Mouse (Mus musculus) 3T3-L1 (cell line): ENCODE results near the gene Ddias.
"Not testable (repeated sequence)": the region's sequence is repeated elsewhere in the genome, so short reads cannot be mapped to it uniquely, and the experiment has no call there.

ENCODE experiments used
- DNase-seq: peaks from one replicate; pipeline ENCODE4 v3.0.0-alpha.2; 2015; ENCODE audit warnings: low read depth, low spot score

The Ddias gene

GRCm38 (mm10) chr7:92874116-92874675 is at the start of gene Ddias, which contains the start of gene Prcp:
Gene Ddias, minus strand, starts transcription at chr7:92874247.
Gene Prcp, plus strand, starts transcription at chr7:92874470.
- DNase-seq = peak; percentile 88

GRCm38 (mm10) chr7:92920857-92921172 is 46.8 kb upstream of the Ddias start:
- DNase-seq = no peak

DNA sequence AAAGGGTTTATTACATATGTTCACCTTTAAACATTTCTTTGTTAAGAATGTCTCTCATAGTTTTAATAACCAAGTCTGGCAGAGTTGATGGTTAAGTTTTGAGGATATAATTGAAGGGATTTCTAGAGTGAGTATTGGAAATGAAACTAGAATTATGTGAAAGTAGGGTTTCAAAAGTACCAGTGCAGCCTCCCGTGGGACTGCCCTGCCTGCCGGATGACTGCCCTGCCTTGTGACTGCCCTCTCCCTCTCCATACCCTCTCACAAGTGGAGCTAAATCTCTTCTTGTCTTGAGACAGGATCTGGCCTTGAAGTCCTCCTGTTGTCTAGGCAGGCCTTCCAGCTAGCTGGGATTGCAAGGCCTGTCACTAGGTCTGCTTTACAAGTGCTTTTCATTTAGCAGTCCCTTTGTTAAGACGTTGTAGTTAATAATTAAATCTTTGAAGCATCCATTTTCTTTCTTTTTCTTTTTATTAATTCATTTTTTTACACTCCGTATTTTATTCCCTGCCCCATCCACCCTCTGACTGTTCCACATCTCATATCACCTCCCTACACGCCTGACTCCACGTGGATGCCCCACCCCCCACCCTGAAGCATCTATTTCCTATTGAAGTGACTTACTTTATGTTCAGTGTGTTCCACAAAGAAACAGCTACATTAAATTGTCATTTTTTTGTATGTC is 46.3 kb upstream of the Ddias start:
- no peak for DNase-seq

- DNase-seq = not testable (repeated sequence)
Observed at GRCm38 (mm10) chr7:92904285-92904684, 30.2 kb upstream of the Ddias start.

- DNase-seq = peak; percentile 77
Observed at GRCm38 (mm10) chr7:92903360-92904038, 29.5 kb upstream of the Ddias start.

GRCm38 (mm10) chr7:92897021-92897420 is 23.0 kb upstream of the Ddias start:
- DNase-seq = peak; percentile 47

DNA sequence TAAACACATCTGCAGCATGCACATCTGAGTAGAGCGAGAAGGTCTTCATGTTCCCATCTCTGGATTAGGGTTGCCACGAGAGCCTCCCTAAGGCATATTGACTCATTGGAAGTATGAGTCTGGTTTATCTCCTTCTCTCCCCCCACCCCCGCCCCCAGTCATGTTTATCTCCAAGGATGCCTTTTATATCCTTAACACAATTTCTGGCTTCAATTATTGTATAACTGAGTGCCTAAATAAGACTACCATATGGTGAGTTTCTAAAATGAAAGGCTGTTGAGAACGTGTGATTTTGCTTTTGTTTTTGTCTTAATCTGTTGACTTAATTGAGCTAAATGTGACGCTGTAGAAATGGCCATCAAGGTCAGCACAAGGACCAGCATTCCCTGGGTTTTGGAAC is 22.0 kb upstream of the Ddias start:
- no peak for DNase-seq

DNA sequence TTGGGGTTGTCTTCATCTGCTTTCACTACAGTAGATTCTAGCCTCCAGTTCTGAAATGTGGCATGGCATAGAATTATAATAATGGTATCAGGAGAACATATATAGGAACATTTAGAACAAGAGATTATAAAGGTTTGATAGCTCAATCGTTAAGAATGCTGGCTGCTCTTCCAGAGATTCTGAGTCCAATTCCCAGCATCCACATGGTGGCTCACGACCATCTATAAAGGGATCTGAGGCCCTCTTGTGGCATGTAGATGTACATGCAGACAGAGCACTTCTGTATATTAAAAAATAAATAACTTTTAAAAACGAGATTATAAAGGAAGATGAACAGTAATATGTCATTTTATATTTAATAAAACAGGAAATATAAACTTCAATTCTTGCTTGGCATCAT is 19.4 kb upstream of the Ddias start:
- DNase-seq = peak; percentile 43

GRCm38 (mm10) chr7:92890618-92891230 is 16.7 kb upstream of the Ddias start:
- DNase-seq = no peak

GRCm38 (mm10) chr7:92890211-92890610 is 16.2 kb upstream of the Ddias start:
- no peak for DNase-seq

DNA sequence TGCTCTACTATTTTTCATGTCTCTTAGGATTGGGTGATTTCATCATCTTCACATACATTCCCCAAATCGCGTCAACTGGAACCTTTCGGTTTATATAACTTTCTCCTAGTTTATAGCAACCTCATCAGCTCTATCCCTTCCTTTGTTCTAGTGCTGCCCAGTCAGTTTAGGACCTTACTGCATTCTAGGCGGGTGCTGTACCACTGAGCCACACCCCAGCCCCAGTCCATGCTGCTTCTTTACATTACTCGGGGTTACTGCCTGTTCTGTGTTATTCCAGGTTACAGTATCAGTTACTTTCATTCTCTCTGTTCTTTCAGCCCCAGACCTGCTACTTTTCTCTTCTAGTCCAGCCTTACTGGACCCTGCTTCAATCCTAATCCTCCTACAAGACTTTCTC is 13.2 kb upstream of the Ddias start:
- no peak for DNase-seq

- DNase-seq = no peak
Observed at GRCm38 (mm10) chr7:92886801-92887200, 12.8 kb upstream of the Ddias start.

DNA sequence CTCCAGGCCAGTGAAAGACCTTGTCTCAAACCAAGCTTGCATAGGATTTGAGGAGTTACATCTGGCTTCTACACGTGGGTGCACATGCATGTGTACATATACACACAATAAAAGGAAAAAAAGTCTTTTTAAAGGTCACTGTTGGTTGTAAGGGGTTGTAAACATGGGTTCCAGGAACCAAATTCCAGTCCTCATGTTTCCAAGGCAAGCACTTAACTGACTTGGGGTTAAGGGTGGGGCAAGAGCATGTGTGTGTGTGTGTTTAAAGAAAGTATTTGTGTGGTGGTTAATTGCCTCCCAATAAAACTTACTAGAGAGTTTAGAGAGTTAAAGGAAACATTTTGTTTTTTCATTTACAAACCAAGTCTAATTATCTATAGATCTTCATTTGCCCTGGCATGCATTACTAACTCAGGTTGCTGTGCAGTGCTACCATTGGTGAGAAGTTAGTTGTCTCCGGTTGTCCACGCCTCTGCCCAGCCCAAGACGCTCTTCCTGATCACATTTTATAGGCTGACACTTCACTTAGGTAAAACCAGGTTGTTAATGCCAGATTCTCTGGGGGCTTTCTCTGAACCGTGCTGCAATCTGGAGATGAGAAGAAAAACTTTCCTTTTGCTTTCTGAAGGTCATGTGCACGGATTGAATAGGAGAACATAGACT is 11.1 kb upstream of the Ddias start:
- no peak for DNase-seq

DNA sequence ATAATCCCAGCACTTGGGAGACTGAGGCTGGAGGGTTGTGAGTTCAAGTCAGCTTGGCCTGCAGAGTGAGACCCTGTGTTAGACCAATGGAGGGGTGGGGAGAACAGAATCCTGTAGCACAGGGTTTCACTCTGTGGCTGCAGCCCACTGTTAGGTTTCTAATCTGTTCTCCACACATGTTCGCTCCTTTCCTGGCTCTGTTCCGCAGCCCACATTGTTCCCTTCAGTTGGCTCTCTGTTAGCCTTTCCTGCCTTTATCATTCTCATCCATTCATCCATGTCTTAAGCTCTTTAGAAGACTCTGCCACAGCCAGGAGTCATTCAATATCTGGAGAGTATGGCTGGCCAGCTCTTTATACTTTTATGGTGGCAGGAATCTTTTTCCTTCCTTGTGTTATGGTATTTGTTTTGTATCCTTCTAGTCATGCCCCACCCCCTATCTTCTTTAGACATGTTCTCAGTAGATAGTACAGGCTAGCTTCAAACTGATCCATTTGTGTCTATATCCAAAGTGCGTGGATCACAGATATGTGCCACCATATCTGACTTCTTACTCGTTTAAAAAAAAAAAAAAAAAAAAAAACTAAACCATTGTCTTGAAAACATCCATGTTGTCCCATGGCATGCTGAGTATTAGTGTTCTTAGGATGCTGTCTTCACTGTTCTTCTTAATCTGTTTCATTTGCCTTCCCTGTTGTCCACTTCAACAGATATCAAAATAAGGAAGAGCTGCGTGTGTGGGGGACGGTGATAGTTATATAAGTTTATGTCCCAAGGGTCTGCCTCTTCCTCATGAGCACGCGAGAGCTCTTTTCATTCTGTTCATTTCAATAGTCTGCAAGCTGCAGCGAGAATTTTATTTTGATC is 10.0 kb upstream of the Ddias start:
- DNase-seq = no peak

- no peak for DNase-seq
Observed at GRCm38 (mm10) chr7:92878575-92879285, 4.7 kb upstream of the Ddias start.

DNA sequence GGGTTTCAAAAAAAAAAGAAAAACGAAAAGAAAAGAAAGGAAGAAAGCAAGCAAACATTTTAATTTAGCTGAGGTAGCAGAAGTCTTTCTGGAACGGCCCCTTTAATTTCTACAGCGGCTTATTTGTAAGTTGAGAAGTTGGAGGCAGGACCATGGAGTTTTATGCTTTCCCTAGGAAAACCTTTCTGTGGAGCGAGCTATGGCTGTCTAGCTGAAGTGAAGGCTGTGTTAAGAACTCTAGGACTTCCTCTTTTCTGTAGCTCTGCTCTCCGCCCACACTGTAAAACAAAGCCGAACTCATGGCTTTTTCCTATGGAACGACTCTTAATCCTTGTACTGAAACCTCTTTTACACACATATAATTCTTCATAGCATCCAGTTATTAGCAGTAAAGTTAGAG is 2.5 kb upstream of the Ddias start:
- peak; percentile 49 for DNase-seq

- peak; percentile 80 for DNase-seq
Observed at GRCm38 (mm10) chr7:92876066-92876465, 2.0 kb upstream of the Ddias start.

DNA sequence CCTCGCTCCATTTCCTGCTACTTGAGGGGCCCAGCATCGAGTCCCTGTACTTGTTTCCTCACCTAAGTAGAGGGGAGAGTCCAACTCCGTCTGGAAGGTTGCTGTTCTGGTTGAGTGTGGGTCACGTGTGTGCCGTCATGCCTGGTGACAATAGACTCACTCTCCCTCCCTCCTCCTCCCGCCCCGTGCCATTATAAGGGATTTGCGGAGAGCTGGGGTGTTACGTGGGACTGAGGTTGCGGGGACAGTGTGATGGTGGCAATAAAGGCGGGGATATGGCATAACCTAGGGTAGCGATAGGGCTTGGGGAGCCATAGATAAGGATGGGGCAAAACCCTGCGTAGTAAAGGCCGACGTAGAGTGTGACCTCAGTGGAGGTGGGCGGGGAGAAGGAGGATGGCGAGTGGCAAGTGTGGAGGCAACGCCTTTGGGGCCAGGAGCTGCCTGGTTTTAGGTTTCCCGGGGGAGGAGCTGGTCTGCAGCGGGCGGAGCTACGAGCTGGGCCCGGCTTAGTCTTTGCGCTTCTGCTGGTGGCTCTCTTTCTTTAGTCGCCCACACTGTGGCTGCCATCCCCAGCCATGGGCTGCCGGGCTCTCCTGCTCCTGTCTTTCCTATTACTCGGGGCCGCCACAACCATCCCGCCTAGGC is 838 bp upstream of the Ddias start:
- peak; percentile 96 for DNase-seq

DNA sequence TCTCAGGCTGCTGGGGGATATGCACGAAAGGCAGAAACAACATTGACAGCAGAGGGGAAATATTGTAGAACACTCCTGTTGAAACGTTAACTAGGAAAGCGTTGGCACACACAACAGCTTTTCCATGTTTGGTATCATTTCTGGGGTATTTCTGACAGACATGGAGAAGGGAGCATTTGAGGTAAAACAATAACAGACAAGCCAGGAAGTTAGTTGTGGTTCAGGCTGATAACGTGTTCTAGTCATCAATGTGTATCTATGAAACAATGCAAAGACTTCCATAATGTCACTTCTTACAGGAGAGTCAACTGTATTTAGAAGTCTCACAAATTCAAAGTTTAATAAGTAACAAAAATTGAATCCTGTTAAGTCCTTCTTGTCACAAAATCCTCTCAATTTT is 2.5 kb downstream of the Ddias start:
- DNase-seq = no peak

GRCm38 (mm10) chr7:92870161-92870560 is 3.9 kb downstream of the Ddias start:
- DNase-seq = peak; percentile 52
